Mouse (Mus musculus) gonadal fat pad, adult 2 months (tissue): ENCODE data around the gene Lat. TPM values are rescaled to one million over a fixed set of nuclear protein-coding genes. Genes with fewer than 3 reads are reported as not detected.
"Not testable (repeated sequence)": the region's sequence is repeated elsewhere in the genome, so short reads cannot be mapped to it uniquely, and the experiment has no call there.

Experiments used
- DNase-seq: peaks from one replicate; pipeline ENCODE4 v3.0.0-alpha.2; 2012; ENCODE audit warnings: low read depth
- polyA plus RNA-seq: library from polyadenylated mRNA; depleted of rRNA; stranded (reverse); fragments of >200 nt; gene quantifications from 2 replicates; pipeline ENCODE4 v1.2.3, GENCODE M21; 2012; rRNA removed

The Lat gene
- polyA plus RNA-seq, 1 experiment = 10.7 TPM

DNA sequence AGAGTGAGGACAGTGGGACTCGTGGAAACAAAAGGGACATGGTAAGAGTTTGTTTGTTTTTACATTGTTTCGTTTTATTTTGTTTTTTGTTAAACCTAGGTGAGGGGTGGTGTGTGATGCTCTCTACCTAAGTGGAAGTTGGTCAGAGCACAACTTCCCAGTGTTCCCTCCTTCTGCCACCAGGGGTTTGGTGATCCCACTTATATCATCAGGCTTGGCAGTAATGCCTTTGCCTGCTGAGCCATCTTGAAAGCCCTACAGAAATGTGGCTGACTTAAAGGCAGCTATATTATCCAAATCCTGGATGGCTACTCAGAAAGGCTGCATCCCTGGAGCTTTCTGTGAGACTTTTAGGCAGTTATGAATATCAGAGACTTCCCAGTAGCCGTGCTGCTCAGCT lies 36.7 kb downstream of the Lat start:
- DNase-seq = no peak

DNA sequence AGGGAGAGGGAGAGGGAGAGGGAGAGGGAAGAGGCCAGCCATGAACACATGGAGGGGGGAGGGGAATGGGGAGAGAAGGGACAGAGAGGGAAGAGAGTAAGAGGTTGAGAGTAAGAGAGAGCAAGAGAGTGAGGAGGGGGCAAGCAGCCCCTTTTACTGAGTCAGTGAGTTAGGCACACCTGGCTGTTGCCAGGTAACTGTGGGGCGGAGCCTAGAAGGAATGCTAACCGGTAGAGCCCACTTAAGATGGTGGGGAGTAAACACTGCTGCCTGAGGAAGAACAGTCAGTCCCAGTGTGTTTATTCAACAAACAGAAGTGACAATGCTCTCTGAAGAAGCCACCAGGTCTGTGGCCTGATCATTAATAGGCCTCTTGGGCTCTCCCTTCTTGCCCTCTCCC lies 38.7 kb downstream of the Lat start:
- no peak for DNase-seq

DNA sequence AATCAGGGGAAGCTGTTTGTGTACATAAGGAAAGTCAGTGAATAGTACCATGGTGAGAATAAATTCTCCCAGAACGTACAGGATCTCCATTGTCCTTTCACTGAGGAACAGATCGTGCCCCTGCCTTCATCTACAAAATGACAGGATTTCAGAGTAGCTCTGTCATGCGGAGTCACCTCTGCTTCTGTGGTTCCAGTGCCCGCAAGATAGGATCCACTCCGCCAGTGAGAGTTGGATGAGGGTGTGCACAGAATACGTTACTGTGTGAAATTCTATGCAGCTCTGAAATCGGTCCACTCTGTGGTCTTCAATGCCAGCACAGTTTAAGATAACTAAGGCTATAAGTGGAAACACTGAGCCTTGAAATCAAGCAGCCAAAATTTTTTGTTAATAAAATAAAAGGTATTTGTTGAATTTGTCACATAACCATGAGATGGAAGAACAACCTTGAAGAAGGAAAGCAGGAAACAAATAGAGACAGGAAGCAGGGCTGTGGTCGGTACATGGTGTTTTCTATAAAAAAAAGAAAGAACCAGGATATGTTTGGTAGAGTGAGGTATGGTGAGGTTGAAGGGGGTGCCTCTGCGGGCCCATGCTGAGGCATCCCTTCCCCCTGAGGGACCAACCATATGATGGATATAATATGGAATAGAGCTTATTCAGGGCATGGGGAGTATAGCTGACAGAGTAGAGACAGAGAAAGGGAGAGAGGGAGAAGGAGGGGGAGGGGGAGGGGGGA lies 39.3 kb downstream of the Lat start:
- no peak for DNase-seq

- DNase-seq = not testable (repeated sequence)
These were observed 40.5 kb downstream of the Lat start for GRCm38 (mm10) chr7:126328848-126329247.

- not testable (repeated sequence) for DNase-seq
These were observed 43.6 kb downstream of the Lat start for GRCm38 (mm10) chr7:126325576-126326273.

- no peak for DNase-seq
These were observed 44.6 kb downstream of the Lat start for GRCm38 (mm10) chr7:126324791-126325190.

DNA sequence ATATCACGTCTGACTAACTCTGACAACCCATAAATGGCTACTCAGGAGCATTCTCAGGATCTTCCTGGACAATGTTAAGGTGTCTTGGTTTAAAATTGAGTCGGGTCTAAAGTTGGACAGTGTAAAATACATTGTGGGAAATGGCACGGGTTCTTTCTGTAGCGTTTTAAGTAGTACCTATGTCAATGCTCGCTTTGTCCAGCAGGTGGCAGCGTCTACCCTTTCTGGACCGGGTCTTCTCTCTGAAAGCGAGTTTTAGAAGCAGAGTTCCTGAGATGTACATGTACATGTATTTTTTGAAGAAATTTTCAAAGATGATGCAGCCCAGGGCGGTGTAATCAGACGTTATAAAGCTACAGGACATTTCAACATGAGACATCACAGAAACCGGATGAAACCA lies 45.6 kb downstream of the Lat start:
- DNase-seq = peak; percentile 10

DNA sequence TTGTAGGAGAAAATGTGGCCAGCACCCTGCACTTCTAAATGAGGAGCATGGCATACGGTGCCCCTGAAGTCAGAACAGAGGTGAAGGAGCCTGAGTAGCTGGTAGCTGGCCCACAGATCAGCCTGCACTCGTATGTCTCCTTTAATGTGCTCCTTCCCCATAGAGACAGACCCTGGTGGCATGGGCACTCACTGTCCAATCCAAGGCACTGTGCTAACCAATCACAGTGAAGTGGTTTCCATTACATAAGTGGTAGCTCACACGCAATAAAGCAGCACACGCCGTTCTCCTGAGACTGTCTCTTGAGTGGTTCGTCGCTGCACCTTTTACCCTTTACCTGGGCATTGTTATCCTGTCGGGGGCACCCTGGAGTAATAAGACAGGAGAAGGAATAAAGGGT lies 55.1 kb downstream of the Lat start:
- no peak for DNase-seq

Other genes with a start within 250 kb of the Lat start
- gene Xpo6, start 169.1 kb downstream of the Lat start, polyA plus RNA-seq = 133 and 151 TPM in 2 replicates
- 26.5 and 32.0 TPM in 2 replicates for gene Sbk1, start 97.0 kb downstream of the Lat start, polyA plus RNA-seq
- gene Spns1, start 7.9 kb upstream of the Lat start, polyA plus RNA-seq = 144 and 156 TPM in 2 replicates
- gene Nfatc2ip, start 27.2 kb upstream of the Lat start, polyA plus RNA-seq = 4.7 and 6.4 TPM in 2 replicates
- 0.95 and 1.2 TPM in 2 replicates for gene Cd19, start 45.3 kb upstream of the Lat start, polyA plus RNA-seq
- gene Rabep2, start 59.2 kb upstream of the Lat start, polyA plus RNA-seq = 26.0 and 28.2 TPM in 2 replicates
- gene Atp2a1, start 93.5 kb upstream of the Lat start, polyA plus RNA-seq = 1.7 and 8.0 TPM in 2 replicates
- 40.5 and 48.0 TPM in 2 replicates for gene Sh2b1, start 105.9 kb upstream of the Lat start, polyA plus RNA-seq
- gene Tufm, start 117.8 kb upstream of the Lat start, polyA plus RNA-seq = 92.1 and 92.3 TPM in 2 replicates
- 82.8 and 104 TPM in 2 replicates for gene Atxn2l, start 133.9 kb upstream of the Lat start, polyA plus RNA-seq
- 111 and 114 TPM in 2 replicates for gene Eif3c, start 196.8 kb upstream of the Lat start, polyA plus RNA-seq
- gene Apobr, start 215.4 kb upstream of the Lat start, polyA plus RNA-seq = 22.4 and 30.5 TPM in 2 replicates
- 76.8 and 98.2 TPM in 2 replicates for gene Cln3, start 216.2 kb upstream of the Lat start, polyA plus RNA-seq
- gene Il27, start 225.4 kb upstream of the Lat start, polyA plus RNA-seq = 0.13 TPM in 1 of 2 replicates, not detected in the other